Mouse (Mus musculus) ES-E14 (cell line): ENCODE results near the gene Morc3. TPM values are rescaled to one million over a fixed set of nuclear protein-coding genes. Genes with fewer than 3 reads are reported as not detected.
A peak's percentile ranks its signal among the peaks of the same experiment; 100 is the strongest.

Experiments used
- DNase-seq: peaks from one replicate; pipeline ENCODE4 v3.0.0-alpha.2; 2013; ENCODE audit warnings: low read depth, low spot score
- H3K27ac ChIP-seq: 2 replicates; pipeline ENCODE4 v1.5.1; 2012; ENCODE audit warnings: low read depth, mild to moderate bottlenecking, low read length, moderate library complexity, mixed read lengths; ENCODE audit not compliant: poor library complexity, insufficient read depth, severe bottlenecking
- H3K36me3 ChIP-seq: 2 replicates; pipeline ENCODE4 v1.6.1; 2012; ENCODE audit warnings: mild to moderate bottlenecking, low read length, moderate library complexity, mixed read lengths; ENCODE audit not compliant: control insufficient read depth, poor library complexity, insufficient read depth, severe bottlenecking
- H3K4me1 ChIP-seq, 2 experiments: fragments of 150-350 bp in 1 of 2; sonication (generic) in 1 of 2; 2 replicates each; pipeline ENCODE4 v1.6.1; 2012; ENCODE audit warnings: low read length in 2 of 2, mild to moderate bottlenecking in 1 of 2, mixed read lengths in 1 of 2; ENCODE audit not compliant: control insufficient read depth in 2 of 2, insufficient read depth in 2 of 2, poor library complexity in 1 of 2
- H3K4me3 ChIP-seq, 2 experiments: fragments of 150-350 bp in 1 of 2; sonication (generic) in 1 of 2; 2 replicates each; pipeline ENCODE4 v1.5.1; 2012; ENCODE audit warnings: low read length in 2 of 2, low read depth in 1 of 2, mild to moderate bottlenecking in 1 of 2, mixed read lengths in 1 of 2; ENCODE audit not compliant: insufficient read depth in 1 of 2, poor library complexity in 1 of 2, severe bottlenecking in 1 of 2
- H3K9ac ChIP-seq: 2 replicates; pipeline ENCODE4 v1.6.1; 2012; ENCODE audit warnings: low read depth, mild to moderate bottlenecking, low read length, mixed read lengths; ENCODE audit not compliant: poor library complexity, insufficient read depth, severe bottlenecking
- H3K9me3 ChIP-seq: fragments of 150-350 bp; sonication (generic); 2 replicates; pipeline ENCODE4 v1.6.1; 2012; ENCODE audit warnings: low read depth, mild to moderate bottlenecking, low read length; ENCODE audit not compliant: control insufficient read depth, insufficient read depth
- CHD2 ChIP-seq: IDR thresholded peaks from 2 replicates; pipeline ENCODE4 v1.6.1; 2014; ENCODE audit warnings: mild to moderate bottlenecking, low read depth, low read length, inconsistent platforms
- HCFC1 ChIP-seq: IDR thresholded peaks from 2 replicates; pipeline ENCODE4 v1.6.1; 2012; ENCODE audit warnings: low read length, inconsistent platforms, borderline replicate concordance; ENCODE audit not compliant: insufficient read depth
- MAFK ChIP-seq: IDR thresholded peaks from 2 replicates; pipeline ENCODE4 v1.6.1; 2014; ENCODE audit warnings: mild to moderate bottlenecking, low read depth, low read length, inconsistent platforms; ENCODE audit not compliant: insufficient read depth
- ZC3H11A ChIP-seq: IDR thresholded peaks from 2 replicates; pipeline ENCODE4 v1.6.1; 2012; ENCODE audit warnings: low read depth, mild to moderate bottlenecking, inconsistent platforms, low read length, borderline replicate concordance
- ZNF384 ChIP-seq: IDR thresholded peaks from 2 replicates; pipeline ENCODE4 v1.6.1; 2012; ENCODE audit warnings: low read depth, low read length, inconsistent platforms
- in situ Hi-C, 2 experiments: fragments of 600-800 bp; cut with MboI; formaldehyde crosslinking; loops; one replicate each; pipeline ENCODE4 v1.15.1; 2025; ENCODE audit warnings: low sequenced_read_pairs in 2 of 2, inconsistent platforms in 1 of 2; ENCODE audit not compliant: unreplicated experiment in 2 of 2
- total RNA-seq: library from RNA; depleted of rRNA; stranded (reverse); fragments of 300-350 nt; gene quantifications from 2 replicates; pipeline ENCODE4 v1.2.3, GENCODE M21; 2012

Gene Morc3
- total RNA-seq, 1 experiment = 90.3 TPM

DNA sequence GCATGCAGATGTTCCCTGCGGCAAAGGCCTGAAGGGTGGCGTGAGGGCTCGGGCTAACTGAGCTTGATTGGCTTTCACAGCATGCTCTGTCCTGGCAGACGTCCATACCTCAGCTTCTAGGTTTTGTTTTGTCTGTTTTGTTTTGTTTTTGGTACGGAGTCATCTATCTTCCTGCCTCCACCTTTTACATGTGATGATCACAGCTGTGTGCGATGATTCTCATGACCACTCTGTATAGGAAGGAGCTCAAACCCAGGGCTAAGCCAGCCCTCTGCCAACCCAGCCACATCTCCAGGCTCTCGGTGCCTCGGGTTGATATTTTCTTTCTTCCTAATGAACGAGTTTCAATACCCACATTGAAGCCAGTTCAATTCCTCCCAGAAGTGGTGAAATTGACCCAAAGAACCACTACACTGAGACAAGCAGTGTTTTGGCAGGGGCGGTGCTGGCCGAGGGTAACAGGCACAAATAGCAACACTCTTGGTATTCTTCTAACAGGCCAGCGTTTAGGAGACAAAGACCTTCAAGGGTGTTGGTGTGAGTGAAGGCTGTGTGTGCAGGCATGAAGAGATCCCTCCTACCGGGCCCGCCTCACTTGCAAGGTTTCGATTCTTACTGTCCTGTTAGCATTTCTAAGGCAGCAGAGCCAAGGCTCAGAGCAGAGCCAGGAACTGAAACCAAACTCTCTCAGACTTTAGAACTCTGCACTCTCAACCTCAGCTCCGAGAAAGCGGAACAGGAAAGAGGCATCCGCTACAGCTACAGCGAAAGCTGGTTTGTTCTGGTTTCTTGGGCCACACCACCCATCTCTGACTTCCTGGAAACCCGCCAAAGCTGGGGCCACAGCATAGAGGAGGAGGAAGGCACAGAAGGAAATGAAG lies 15.8 kb upstream of the Morc3 start:
- no peak for TF ChIP-seq CHD2
- TF ChIP-seq HCFC1 = no peak
- no peak for TF ChIP-seq MAFK
- TF ChIP-seq ZC3H11A = no peak
- TF ChIP-seq ZNF384 = no peak
- peak overlapping the region; percentile 39 to 59 for H3K4me3 ChIP-seq
- peak overlapping the region; percentile 97 for H3K27ac ChIP-seq
- DNase-seq = peak; percentile 80
- peaks cover 3% of the 10 kb centered on the region; the same call in 1 of the 2 replicates for H3K36me3 ChIP-seq
- H3K9ac ChIP-seq = peak overlapping the region; percentile 58; the same call in 1 of the 2 replicates
- H3K4me1 ChIP-seq = peaks cover 0 to 14% of the 10 kb centered on the region in 2 experiments; a peak in 2 of 4 replicates
- H3K9me3 ChIP-seq = no peaks in the 10 kb centered on the region
- in situ Hi-C loops = no loop called here

DNA sequence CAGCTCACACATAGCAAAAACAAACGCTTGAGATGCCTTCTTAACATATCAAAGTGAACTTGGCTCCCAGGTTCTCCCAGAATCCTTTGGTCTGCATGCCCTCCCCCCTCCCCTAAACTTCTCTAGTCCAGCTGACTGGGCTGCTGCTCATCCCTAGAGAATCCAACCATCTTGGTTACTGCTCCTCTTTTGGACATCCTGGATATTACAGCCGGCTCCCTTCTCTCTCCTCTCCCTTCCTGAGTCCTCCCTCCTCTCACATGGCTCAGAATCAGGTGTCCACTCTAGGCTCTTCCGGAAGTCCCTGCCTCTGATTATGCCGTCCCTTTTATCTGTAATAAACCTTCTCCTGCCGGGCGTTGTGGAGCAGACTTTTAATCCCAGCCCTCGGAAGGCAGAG lies 15.1 kb upstream of the Morc3 start:
- H3K27ac ChIP-seq = peak overlapping the region; percentile 97
- in situ Hi-C loops = no loop called here
- no peak for TF ChIP-seq HCFC1
- TF ChIP-seq ZC3H11A = no peak
- TF ChIP-seq CHD2 = no peak
- TF ChIP-seq ZNF384 = no peak
- no peak for TF ChIP-seq MAFK
- peak overlapping the region; percentile 64; the same call in 1 of the 2 replicates for H3K9ac ChIP-seq
- H3K36me3 ChIP-seq = peaks cover 3% of the 10 kb centered on the region; the same call in 1 of the 2 replicates
- peak overlapping the region; percentile 39 to 59; a peak in 3 of 4 replicates for H3K4me3 ChIP-seq
- H3K9me3 ChIP-seq = no peaks in the 10 kb centered on the region
- DNase-seq = no peak
- H3K4me1 ChIP-seq = peaks cover 0 to 14% of the 10 kb centered on the region in 2 experiments; a peak in 2 of 4 replicates

DNA sequence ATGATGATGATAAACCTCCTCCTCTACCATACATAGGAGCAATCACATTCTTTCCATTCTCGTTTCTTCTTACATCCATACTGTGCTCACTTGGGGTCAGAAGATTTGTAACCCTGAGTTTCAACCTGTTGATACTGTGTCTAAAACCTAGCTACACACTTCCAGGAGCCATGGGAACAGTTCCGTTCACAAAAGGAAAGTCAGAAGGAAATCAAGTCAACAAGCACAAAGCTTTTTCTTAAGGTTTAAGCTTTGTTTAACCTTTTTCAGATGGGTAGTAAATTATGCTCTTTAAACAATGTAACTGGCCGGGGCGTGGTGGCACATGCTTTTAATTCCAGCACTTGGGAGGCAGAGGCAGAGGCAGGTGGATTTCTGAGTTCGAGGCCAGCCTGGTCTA lies 14.6 kb upstream of the Morc3 start:
- H3K9ac ChIP-seq = peak overlapping the region; percentile 64; the same call in 1 of the 2 replicates
- peak overlapping the region in 1 of 2 experiments; percentile 2; a peak in 1 of 4 replicates for H3K4me3 ChIP-seq
- DNase-seq = no peak
- peaks cover 0 to 14% of the 10 kb centered on the region in 2 experiments; a peak in 2 of 4 replicates for H3K4me1 ChIP-seq
- peaks cover under 1% of the 10 kb centered on the region; the same call in 1 of the 2 replicates for H3K36me3 ChIP-seq
- H3K9me3 ChIP-seq = no peaks in the 10 kb centered on the region
- TF ChIP-seq CHD2 = no peak
- no peak for TF ChIP-seq ZC3H11A
- TF ChIP-seq ZNF384 = no peak
- TF ChIP-seq HCFC1 = no peak
- no peak for TF ChIP-seq MAFK
- in situ Hi-C loops = no loop called here
- peak overlapping the region; percentile 97; the same call in 1 of the 2 replicates for H3K27ac ChIP-seq

DNA sequence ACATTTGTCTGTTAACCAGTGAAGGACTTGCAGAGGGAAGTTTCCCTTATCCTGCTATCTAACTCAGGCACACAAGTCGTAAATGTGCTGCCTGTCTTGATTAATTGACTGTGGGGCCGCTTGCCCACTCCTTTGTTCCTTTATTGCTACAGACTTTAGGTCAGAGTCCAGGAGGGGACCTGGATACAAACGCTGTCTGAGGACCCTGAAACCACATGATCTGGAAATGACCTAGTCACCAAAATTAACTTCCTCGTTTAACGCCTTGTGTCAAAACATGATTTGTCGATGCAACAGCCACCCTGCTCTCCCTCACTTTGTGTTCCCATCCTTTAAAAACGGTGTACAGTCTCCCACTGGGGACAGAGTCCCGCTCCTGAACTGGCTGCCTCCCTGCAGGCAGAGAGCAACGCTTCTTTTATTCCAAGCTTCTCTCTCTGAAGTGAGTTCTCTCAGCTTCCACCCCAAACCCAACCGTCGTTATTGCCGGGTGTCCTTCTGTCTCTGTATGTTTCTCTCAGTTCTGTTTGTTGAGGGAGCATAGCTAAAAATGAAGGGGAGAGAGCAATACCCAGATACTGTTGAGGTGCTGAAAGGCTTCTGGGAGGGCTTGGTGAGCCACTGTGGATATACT lies 13.1 kb upstream of the Morc3 start:
- no peak for DNase-seq
- in situ Hi-C loops = no loop called here
- H3K27ac ChIP-seq = no peak overlapping the region
- no peak for TF ChIP-seq ZNF384
- TF ChIP-seq ZC3H11A = no peak
- TF ChIP-seq HCFC1 = no peak
- H3K9ac ChIP-seq = peak overlapping the region; percentile 26; the same call in 1 of the 2 replicates
- no peaks in the 10 kb centered on the region; the same call in 1 of the 2 replicates for H3K9me3 ChIP-seq
- no peak overlapping the region for H3K4me3 ChIP-seq
- peaks cover 0 to 14% of the 10 kb centered on the region in 2 experiments; a peak in 2 of 4 replicates for H3K4me1 ChIP-seq
- H3K36me3 ChIP-seq = no peaks in the 10 kb centered on the region
